Mouse (Mus musculus): Measurements from ENCODE around the gene Gm813.
"Not testable (repeated sequence)": the region's sequence is repeated elsewhere in the genome, so short reads cannot be mapped to it uniquely, and the experiment has no call there.

Gm813 gene

GRCm38 (mm10) chr16:58616878-58617277 lies at the start of gene Gm813:
Gene Gm813 (minus strand): TSS chr16:58616978.
- no peak for DNase-seq (ENCODE audit: low read depth, low spot score)

DNA sequence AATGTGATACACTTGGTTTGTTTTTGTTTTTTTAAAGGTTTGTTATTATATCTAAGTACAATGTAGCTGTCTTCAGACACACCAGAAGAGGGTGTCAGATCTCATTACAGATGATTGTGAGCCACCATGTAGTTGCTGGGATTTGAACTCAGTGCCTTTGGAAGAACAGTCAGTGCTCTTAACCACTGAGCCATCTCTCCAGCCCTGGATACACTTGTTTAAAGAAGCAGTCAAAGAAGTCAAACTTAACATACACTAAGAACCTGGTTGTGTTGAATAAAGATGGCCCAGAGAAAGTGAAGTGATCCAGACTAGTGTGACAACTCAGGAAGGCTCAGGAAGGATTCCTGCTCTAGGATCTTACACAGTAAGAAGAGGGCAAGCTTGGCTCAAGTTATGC lies 48.4 kb upstream of the Gm813 start:
- not testable (repeated sequence) for DNase-seq (ENCODE audit: low read depth, low spot score)

GRCm38 (mm10) chr16:58663816-58664215 lies 47.0 kb upstream of the Gm813 start:
- no peak for DNase-seq (ENCODE audit: low read depth, low spot score)

DNA sequence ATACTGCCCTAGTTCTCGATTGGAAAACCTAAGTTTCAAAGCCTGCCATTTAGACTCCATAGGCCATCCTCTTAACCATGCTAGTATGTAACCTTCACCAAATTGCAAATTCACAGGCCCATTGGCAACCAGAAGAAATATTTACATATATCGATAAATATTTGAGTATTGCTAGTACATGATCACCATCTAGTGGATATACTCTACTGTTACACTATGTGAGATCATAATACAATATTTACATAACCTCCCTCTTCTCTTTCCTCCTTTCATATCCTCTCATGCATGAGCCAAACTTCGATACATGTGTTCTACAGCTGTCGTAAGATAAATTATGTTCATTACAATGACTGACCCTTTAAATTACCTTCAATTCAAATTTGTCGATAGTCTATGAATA lies 46.2 kb upstream of the Gm813 start:
- DNase-seq (ENCODE audit: low read depth, low spot score) = no peak

- no peak for DNase-seq (ENCODE audit: low read depth, low spot score)
Measured at GRCm38 (mm10) chr16:58662287-58662791, 45.6 kb upstream of the Gm813 start.

DNA sequence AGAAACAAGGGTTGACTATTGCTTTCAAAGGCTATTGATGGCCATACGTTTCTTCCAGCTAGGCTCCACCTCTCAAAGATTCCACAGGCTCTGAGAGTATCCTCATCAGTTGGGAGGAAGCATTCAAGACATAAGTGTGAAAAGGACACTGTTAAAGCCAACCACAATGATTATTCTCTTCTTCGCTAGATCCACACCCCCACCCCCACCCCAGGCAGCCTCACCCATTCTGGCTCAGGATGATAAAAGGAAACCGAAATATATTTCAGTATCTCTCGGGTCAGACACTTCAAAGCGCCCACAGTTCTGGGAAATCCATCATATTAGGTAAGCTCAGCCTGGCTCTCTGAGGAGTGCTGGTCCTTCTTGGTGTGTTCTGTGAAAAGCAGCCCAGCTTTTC lies 45.0 kb upstream of the Gm813 start:
- no peak for DNase-seq (ENCODE audit: low read depth, low spot score)

- DNase-seq (ENCODE audit: low read depth, low spot score) = no peak
Measured at GRCm38 (mm10) chr16:58658668-58659067, 41.9 kb upstream of the Gm813 start.

DNA sequence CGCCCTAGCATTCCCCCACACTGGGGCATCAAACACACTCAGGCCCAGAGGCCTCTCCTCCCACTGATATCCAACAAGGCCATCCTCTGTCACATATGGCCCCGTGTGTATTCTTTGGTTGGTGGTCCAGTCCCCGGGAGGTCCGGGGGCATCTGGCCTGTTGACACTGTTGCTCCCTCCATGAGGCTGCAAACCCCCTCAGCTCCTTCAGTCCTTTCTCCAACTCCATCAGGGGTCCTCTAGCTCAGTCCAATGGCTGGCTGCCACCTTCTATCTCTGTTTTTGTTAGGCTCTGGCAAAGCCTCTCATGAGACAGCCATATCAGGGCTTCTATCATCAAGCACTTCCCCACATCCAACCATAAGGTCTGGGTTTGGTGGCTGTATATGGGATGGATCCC lies 39.7 kb upstream of the Gm813 start:
- DNase-seq (ENCODE audit: low read depth, low spot score) = no peak

- no peak for DNase-seq (ENCODE audit: low read depth, low spot score)
Measured at GRCm38 (mm10) chr16:58655751-58656150, 39.0 kb upstream of the Gm813 start.

DNA sequence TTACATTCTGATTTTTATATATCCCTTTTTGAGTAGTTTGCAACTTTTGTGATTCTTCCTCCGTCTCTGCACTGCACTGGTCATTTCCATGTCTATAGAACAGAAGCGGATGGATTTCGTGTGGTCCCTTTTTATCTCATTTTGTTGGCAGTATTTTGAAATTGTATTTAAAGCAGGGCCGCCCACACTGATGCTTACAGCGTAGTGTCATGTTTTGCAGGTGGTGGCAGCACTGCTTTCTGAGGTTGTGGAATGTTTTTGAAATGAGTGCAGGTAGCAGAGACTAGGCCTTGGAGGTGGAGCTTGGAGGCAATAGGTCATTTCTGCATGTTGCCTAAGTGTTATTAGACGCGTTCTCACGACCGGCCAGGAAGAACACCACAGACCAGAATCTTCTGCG lies 33.2 kb upstream of the Gm813 start:
- no peak for DNase-seq (ENCODE audit: low read depth, low spot score)

DNA sequence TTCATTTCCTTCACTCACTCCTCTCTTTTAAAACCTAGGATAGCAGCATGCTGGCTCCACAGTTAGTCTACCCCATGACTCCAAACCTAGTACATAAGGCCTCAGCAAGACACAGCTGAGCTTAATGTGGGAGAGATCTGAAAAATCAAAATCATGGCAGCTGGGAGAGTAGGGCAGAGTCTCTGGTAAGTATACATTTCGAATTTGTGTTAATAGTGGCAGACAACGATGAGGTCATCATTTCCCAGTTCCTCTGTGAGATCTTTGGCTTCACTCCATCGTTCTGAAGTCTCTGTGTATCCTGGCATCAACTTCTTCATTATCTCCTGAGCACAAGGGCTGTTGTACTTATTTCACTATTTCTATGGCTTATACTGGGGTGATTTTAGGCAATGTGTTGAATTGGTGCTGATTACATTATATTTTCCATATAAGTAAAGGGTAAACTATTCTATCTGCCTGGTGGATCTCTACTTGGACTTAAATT lies 22.0 kb upstream of the Gm813 start, which contains the start of gene E330017A01Rik:
E330017A01Rik (minus strand) TSS at position 51 of the 487 bp plus-strand sequence.
- DNase-seq (ENCODE audit: low read depth, low spot score) = no peak

- no peak for DNase-seq (ENCODE audit: low read depth, low spot score)
Measured at GRCm38 (mm10) chr16:58638016-58638415, 21.2 kb upstream of the Gm813 start.

GRCm38 (mm10) chr16:58637448-58637847 lies 20.7 kb upstream of the Gm813 start:
- no peak for DNase-seq (ENCODE audit: low read depth, low spot score)

GRCm38 (mm10) chr16:58635866-58636265 lies 19.1 kb upstream of the Gm813 start:
- no peak for DNase-seq (ENCODE audit: low read depth, low spot score)

- DNase-seq (ENCODE audit: low read depth, low spot score) = no peak
Measured at GRCm38 (mm10) chr16:58629736-58630135, 13.0 kb upstream of the Gm813 start.

GRCm38 (mm10) chr16:58628968-58629367 lies 12.2 kb upstream of the Gm813 start:
- no peak for DNase-seq (ENCODE audit: low read depth, low spot score)

GRCm38 (mm10) chr16:58628336-58628680 lies 11.5 kb upstream of the Gm813 start:
- no peak for DNase-seq (ENCODE audit: low read depth, low spot score)

GRCm38 (mm10) chr16:58627597-58628335 lies 11.0 kb upstream of the Gm813 start:
- no peak for DNase-seq (ENCODE audit: low read depth, low spot score)

- DNase-seq (ENCODE audit: low read depth, low spot score) = peak; percentile 6
Measured at GRCm38 (mm10) chr16:58623944-58624343, 7.2 kb upstream of the Gm813 start.

DNA sequence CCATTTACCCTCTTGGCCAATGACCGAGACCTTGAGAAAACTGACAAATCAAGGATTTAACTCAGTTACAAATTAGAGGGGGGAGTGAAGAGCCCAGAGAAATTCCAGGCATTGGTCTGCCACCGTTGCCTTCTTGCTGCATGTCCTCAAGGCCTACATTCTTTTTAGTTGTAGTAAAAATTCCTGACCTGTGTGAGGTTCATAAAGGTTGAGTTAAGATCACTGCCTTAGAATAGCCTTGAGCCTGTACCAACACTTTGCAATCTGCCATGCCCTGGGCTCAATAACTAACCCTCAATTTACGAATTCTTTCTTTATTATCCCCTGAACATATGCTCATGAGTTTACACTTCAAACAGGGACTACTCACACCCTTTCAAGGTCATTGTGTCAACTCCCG lies 6.3 kb upstream of the Gm813 start:
- no peak for DNase-seq (ENCODE audit: low read depth, low spot score)

DNA sequence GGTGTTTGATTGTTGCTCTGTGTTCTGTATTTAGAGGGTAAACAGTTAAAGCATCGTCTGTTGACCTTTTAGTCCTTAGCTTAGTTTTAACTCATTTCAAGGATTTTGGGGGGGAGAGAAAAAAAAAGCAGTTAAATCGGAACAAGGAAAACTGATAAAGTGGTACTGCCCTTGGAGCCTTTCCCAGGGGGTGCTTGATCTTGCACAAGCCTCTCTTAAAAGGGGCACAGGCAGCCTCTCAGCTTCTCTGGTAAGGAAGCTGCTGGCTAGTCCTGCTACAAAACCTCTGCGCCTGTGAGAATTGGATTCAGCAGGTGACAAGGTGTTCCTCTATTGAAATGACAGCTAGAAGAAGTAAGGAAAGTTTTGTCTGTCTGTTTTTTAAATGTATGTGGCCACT lies 5.6 kb upstream of the Gm813 start:
- DNase-seq (ENCODE audit: low read depth, low spot score) = no peak

GRCm38 (mm10) chr16:58617346-58617745 lies 568 bp upstream of the Gm813 start:
- no peak for DNase-seq (ENCODE audit: low read depth, low spot score)

GRCm38 (mm10) chr16:58612969-58613368 lies 3.8 kb downstream of the Gm813 start:
- DNase-seq (ENCODE audit: low read depth, low spot score) = no peak

DNA sequence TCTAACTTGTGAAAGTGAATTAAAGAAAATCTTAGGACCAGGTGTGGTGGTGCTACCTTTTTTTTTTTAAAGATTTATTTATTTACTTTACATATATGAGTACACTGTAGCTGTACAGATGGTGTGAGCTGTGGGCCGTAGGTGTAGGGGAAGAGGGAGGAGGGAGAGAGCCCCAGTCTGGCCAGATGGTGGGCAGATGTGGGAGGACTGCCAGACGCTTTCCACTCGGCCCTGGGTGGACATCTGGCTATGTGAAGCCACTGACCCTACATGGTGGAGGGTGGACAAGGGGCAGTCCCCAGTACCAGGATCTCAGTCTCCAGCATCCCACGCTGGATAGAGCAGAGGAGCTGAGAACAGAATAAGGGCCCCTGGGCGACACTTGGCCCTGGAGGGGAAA lies 9.7 kb downstream of the Gm813 start:
- no peak for DNase-seq (ENCODE audit: low read depth, low spot score)

Measured in retina, postnatal 7 days (tissue).